Mouse (Mus musculus) macrophage (primary cell): ENCODE results near the gene Syt1. TPM values are rescaled to one million over a fixed set of nuclear protein-coding genes. Genes with fewer than 3 reads are reported as not detected.

Experiments used
- H3K27ac ChIP-seq: fragments of 350-480 bp; formaldehyde crosslinking; 2 replicates; pipeline ENCODE4 v1.9.0; 2021
- H3K36me3 ChIP-seq: fragments of 350-480 bp; formaldehyde crosslinking; 2 replicates; pipeline ENCODE4 v1.9.0; 2021; ENCODE audit errors: inconsistent target
- H3K4me3 ChIP-seq: fragments of 350-480 bp; formaldehyde crosslinking; 2 replicates; pipeline ENCODE4 v1.9.0; 2021; ENCODE audit errors: inconsistent target
- H3K79me2 ChIP-seq: fragments of 350-480 bp; formaldehyde crosslinking; 2 replicates; pipeline ENCODE4 v1.9.0; 2021; ENCODE audit errors: inconsistent target
- whole genome bisulfite sequencing: methylation state at CpG from one replicate; pipeline ENCODE4 v1.1.7; 2026; ENCODE audit warnings: inconsistent platforms; ENCODE audit not compliant: missing documents; 5-methylcytosine and 5-hydroxymethylcytosine counted together
- polyA plus RNA-seq: library from polyadenylated mRNA; stranded (reverse); fragments of 250-400 nt; gene quantifications from 3 replicates; pipeline ENCODE4 v1.2.4, GENCODE M21; 2018; ENCODE audit warnings: inconsistent platforms

Gene Syt1
- polyA plus RNA-seq, 1 experiment from 2014 or later = not detected

DNA sequence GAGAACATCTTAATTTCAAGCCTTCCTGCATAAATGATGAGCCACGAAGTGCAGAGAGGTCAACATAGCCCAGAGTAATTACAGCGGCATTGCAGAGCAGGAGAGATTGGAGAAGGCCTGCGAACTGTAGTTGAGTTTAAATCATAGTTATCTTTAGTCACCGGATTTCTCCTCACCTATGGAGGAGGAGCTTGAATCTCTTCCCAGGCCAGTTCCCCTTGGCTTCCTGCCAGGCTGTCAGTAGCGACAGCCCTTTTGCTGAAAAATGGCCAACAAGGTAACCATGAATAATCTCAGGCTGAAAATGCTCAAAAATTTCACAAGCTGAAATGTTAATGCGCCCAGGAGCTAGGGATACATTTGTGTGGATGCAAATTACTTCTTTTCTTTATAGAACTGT, 143.6 kb downstream of the Syt1 start:
- Histone ChIP-seq H3K36me3 (no peaks in the 10 kb centered on the region), H3K4me3 (no peak overlapping the region), H3K79me2 (no peaks in the 10 kb centered on the region), H3K27ac (no peak overlapping the region)
- WGBS = 63% methylated on average over 6 of the region's 6 CpGs

DNA sequence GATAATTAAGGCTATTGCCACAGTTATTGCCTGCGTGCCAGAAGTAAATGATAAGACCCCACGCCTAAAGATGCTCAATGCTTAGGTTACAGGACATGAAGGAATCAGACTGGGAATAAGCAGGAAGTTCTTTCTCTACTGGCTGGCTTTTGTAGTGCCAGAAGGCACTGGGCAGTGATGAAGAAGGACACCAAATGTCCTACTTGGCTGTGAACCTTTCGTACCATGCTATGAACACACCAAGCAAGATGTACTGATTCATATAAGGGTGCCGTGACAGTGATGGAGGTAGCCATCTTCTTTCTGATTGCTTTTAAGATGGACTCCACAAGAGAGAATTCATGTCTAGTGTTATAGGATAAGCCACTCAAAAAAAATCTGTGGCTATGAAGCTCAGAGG, 145.2 kb downstream of the Syt1 start:
- Histone ChIP-seq H3K79me2 (no peaks in the 10 kb centered on the region), H3K27ac (no peak overlapping the region), H3K4me3 (no peak overlapping the region), H3K36me3 (no peaks in the 10 kb centered on the region)
- 89% methylated on average over 4 of the region's 4 CpGs for WGBS

DNA sequence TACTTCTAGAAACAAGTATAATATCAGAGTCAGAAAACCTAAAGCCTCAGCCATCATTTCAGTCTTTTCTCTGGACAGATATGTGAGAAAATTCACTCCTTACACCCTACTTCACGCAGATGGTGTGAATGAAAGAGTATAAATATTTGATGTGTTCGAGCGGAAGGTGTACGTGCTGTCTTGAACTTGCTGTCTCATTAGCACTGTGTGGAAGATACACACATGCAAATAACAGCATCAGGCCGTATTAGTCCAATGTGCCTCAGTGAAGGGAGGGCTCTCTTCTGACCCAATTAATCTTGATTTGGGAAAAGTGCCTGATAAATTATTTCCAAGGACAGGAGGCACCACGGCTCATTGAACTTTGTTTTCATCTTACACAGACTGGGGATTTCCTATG, 154.8 kb downstream of the Syt1 start:
- H3K79me2 ChIP-seq = no peaks in the 10 kb centered on the region
- H3K36me3 ChIP-seq = no peaks in the 10 kb centered on the region
- H3K27ac ChIP-seq = no peak overlapping the region
- 90% methylated on average over 6 of the region's 6 CpGs for WGBS
- H3K4me3 ChIP-seq = no peak overlapping the region

DNA sequence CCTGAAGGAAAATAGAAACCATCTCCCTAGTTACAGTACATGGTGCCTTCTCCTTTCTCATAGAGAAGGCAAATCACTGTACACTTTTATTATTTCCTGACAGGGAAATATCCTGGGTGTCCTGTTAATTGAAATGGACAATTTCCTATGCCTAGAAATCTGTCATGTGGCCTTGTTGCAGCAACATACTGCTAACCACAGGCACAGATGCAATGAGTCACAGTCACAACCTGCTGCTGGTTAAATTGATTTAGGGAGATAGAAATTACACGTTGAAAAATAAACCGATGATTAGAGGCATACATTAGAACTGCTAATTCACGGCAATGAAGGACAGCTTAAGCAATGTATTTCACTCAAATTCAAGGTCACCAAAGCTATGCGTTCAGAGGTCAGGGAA, 158.0 kb downstream of the Syt1 start:
- Histone ChIP-seq H3K36me3 (no peaks in the 10 kb centered on the region), H3K79me2 (no peaks in the 10 kb centered on the region), H3K27ac (no peak overlapping the region), H3K4me3 (no peak overlapping the region)
- WGBS = 89% methylated on average over 4 of the region's 4 CpGs

DNA sequence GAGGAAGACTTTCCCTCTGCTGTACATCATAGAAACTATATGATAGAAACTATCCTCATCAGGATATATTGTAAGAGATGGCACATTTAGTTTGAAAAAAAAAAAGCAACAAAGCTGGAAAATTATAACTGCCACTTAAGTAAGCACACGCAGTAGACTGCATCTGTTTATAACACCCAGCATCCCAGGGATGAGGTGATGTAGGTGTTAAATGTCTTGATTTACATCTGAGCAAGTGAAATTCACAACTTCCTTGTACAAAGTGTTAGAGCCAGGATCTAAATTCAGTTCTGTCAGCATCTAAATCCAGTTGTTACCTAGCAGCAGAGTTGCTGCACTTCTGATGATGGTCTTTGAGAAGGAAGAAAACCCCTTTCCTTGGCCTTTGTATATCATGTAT, 173.3 kb downstream of the Syt1 start:
- Histone ChIP-seq H3K27ac (no peak overlapping the region), H3K36me3 (no peaks in the 10 kb centered on the region), H3K79me2 (no peaks in the 10 kb centered on the region), H3K4me3 (no peak overlapping the region)
- WGBS = 88% methylated on average over 1 of the region's 1 CpGs

DNA sequence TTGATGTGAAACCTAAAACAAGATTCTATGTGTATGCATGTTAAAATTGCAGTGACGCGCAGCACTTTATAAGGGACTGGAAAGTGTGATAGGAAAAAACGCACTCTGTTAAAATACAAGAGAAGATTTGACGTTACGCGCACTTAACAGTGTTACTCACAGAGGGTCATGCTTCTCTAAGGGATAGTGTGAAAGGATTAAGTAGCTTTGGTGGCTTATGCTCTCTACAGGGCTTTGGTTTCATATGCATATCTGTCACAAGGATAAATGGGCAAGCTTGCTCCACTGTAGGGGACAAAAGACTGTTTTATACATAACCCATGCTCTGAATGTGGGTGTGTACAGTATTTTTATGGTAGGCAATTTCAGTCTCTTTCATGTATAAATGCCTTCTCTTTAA, 178.5 kb downstream of the Syt1 start:
- 93% methylated on average over 6 of the region's 6 CpGs for WGBS
- Histone ChIP-seq H3K4me3 (no peak overlapping the region), H3K27ac (no peak overlapping the region)

DNA sequence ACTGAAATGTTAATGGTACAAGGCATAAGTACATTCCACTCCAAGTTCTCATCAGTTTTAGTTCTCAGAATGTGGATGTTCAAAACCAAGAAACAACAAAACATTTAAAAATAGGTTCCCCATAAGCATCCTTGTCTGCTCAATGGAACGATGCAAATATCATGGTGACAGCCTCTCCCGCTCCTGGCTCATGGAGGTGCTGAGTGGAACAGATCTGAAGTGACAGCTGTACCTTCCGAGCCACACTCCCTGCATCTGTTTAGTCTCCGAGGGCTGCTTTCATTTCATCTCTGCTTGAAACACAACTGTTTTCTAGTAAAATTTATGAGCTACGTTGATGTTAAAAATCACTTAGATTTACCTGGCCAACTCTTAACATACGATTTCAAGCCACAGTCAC, 179.0 kb downstream of the Syt1 start:
- no peaks in the 10 kb centered on the region for H3K36me3 ChIP-seq
- WGBS = 87% methylated on average over 6 of the region's 6 CpGs
- no peaks in the 10 kb centered on the region for H3K79me2 ChIP-seq
- no peak overlapping the region for H3K27ac ChIP-seq
- H3K4me3 ChIP-seq = no peak overlapping the region

More for the DNA sequence above, 178.5 kb downstream of the Syt1 start:
- Histone ChIP-seq H3K36me3 (no peaks in the 10 kb centered on the region), H3K79me2 (no peaks in the 10 kb centered on the region)

DNA sequence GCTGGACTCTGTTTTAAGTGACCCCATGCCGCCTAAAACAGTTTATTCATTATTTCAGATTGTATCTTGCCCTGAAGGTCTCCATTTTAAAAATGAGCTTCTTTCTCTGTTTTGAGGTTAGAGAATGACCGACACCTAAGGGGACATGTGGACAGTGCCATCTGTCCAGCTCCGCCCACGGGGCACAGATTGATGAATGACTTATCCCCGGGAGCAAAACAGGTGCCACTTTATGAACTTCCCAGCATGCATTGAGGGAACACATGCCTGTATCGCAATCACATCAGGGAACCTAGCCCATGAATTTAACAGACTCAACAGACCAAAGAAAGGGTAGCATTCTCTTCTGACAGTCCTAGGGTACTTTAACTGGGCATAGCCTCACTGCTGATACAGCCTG, 188.5 kb downstream of the Syt1 start:
- Histone ChIP-seq H3K36me3 (no peaks in the 10 kb centered on the region), H3K4me3 (no peak overlapping the region), H3K27ac (no peak overlapping the region), H3K79me2 (no peaks in the 10 kb centered on the region)
- 92% methylated on average over 6 of the region's 6 CpGs for WGBS

DNA sequence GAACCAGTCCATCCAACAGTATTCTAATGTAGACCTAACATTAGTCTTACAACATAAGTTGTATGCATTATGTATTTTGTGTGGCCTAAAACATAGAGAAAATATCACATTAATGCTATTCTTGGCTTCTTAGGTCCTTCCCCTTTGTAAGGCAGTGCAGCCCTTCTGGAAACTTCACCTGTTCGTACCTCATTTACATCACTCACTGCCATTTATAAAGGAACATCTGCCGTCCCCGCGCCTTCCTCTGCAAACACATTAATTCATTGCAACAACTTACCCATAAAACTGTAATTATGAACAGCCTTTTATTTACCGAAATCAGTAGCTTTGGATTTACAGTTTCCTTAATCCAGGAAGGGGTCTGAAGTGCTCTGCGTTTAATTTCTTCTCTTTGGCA, 195.4 kb downstream of the Syt1 start:
- Histone ChIP-seq H3K79me2 (no peaks in the 10 kb centered on the region), H3K36me3 (no peaks in the 10 kb centered on the region), H3K27ac (no peak overlapping the region), H3K4me3 (no peak overlapping the region)
- WGBS = 88% methylated on average over 6 of the region's 6 CpGs

DNA sequence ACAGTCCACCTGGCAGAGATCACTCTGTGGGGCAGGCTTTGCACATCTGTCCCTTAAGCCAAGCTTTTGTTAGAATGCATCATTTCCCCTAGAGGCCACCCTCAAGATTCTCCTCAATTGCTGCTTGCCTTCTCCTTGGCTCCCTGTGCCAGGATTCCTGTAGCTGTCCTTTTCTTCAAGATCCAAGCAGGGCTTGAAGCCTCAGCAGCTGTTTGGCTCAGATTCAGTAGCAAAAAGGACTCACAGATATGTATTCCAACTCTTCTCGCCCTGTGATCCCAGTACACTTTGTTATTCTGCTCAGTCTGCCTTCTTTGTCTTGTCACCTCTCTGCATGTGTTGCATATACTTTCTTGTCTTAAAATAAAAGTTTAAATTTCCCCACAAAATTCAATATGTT, 206.4 kb downstream of the Syt1 start:
- WGBS = 47% methylated on average over 1 of the region's 1 CpGs
- Histone ChIP-seq H3K79me2 (no peaks in the 10 kb centered on the region), H3K27ac (no peak overlapping the region), H3K4me3 (no peak overlapping the region), H3K36me3 (no peaks in the 10 kb centered on the region)

DNA sequence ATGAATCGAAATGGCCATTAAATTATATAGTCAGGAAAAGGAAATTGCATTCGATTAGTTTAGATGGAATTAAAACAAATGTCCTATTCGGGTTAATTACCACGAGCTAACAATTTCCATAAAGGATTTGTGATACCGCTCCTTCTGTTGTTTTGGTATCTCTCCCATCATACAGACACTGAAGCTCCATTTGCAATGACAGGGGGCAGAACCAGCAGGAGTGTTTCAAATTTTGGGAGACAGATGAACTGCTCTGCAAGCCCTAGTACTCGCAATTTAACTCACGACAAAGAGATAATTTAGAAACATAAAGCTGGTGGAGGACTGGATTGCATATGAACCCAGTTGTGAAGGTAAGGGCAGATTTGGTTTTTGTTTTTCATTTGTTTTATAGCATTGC, 210.0 kb downstream of the Syt1 start:
- Histone ChIP-seq H3K4me3 (no peak overlapping the region), H3K79me2 (no peaks in the 10 kb centered on the region), H3K27ac (no peak overlapping the region), H3K36me3 (no peaks in the 10 kb centered on the region)
- WGBS = 76% methylated on average over 7 of the region's 7 CpGs

DNA sequence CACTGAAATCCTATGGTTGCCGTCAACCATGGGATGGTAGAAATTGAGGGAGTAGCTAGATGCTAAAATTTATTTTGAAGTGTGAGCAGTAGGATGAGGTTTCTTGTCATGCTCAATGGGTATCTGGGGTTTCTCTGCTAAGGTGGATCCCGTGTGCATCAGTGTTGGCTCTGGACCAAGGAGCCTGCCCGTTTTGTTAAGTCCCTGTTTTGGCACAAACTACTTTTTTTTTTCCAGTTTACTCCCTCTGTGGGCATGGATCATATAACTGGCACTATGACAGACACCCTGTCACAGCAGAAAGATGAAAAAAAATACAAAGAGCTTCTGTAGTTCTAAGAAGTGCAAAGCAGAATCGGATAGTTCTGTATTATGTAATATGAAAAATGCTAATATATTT, 212.0 kb downstream of the Syt1 start:
- Histone ChIP-seq H3K27ac (no peak overlapping the region), H3K79me2 (no peaks in the 10 kb centered on the region), H3K36me3 (no peaks in the 10 kb centered on the region), H3K4me3 (no peak overlapping the region)
- WGBS = 92% methylated on average over 4 of the region's 4 CpGs

DNA sequence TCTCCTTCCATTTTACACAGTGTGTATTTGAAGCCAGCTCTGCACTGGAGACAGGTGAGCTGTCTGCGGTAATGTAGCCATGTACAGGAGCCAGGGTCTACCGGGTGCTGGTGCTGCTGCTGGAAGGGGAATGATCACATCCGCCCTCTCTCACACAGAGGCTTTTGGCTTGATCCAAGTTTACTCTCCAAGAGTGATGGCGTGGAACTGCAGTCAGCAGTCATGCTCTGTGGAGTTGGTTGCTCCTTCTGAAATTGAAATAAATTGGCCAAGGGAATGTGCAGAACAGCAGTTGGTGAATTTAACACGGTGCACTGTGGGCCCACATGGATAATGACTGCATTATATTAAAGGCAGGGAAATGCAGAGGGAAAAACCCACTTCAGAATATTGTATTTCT, 228.0 kb downstream of the Syt1 start:
- H3K79me2 ChIP-seq = no peaks in the 10 kb centered on the region
- no peak overlapping the region for H3K4me3 ChIP-seq
- no peak overlapping the region for H3K27ac ChIP-seq
- WGBS = 88% methylated on average over 5 of the region's 5 CpGs
- no peaks in the 10 kb centered on the region for H3K36me3 ChIP-seq

DNA sequence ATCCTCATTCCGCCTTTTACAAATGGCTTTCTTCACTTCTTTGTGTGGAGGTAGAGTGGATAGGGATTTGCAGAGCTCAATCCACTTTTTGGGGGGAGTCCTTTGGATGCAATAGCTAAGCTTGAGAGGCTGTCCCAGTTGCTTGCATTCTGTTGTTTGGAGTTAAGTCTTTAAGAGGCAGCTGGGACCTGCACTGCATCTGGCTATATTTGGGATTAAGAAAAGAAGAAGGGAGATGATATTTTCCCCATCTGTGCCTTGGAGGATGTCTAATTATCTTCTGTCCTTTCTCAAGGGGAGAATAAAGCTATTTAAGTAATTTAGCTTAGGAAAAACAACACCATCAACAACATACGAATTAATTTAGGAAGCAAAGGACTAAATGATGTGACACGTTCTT, 230.2 kb downstream of the Syt1 start:
- WGBS = 78% methylated on average over 3 of the region's 3 CpGs

DNA sequence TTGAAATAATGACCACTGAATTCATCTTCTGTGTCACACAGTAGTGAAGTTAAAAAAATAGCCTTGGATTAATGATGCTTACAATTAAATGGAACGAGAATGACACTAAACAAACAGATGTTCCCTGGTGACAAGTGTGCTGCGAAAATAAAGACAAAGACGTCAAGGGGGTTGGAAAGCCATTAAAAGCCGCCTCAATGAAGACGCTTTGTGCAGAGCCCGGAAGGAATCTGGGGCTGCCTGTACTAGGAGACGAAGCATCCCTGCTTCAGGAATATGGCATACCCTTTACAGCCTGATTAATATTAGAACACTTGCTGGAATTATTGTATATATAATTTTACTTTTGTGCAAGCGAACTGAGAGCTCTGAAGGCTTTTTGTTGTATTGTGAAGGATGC, 234.0 kb downstream of the Syt1 start:
- H3K79me2 ChIP-seq = no peaks in the 10 kb centered on the region
- no peaks in the 10 kb centered on the region for H3K36me3 ChIP-seq
- 85% methylated on average over 8 of the region's 8 CpGs for WGBS
- H3K4me3 ChIP-seq = no peak overlapping the region
- no peak overlapping the region for H3K27ac ChIP-seq

More for the DNA sequence above, 230.2 kb downstream of the Syt1 start:
- Histone ChIP-seq H3K79me2 (no peaks in the 10 kb centered on the region), H3K4me3 (no peak overlapping the region), H3K27ac (no peak overlapping the region), H3K36me3 (no peaks in the 10 kb centered on the region)

DNA sequence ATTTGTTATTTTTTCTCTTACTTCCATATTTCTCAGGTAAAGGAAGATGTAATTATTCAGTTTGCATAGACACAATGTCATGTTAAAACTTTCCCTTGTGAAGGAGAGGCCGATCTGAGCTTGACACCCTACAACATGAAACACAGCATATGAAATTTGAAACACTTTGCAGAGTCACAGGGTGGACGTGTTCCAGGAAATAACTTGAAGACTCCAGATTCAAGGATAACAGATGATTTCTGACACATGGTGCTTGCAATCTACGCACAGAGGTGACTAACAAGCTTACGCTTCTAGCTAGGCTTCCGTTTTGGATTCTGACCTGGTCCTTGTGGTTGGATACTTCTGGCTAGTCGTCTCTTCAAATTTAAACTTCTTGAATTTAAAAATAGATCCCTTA, 239.7 kb downstream of the Syt1 start:
- Histone ChIP-seq H3K36me3 (no peaks in the 10 kb centered on the region), H3K27ac (no peak overlapping the region), H3K4me3 (no peak overlapping the region), H3K79me2 (no peaks in the 10 kb centered on the region)
- 71% methylated on average over 6 of the region's 6 CpGs for WGBS
